Mouse (Mus musculus): Measurements from ENCODE around the gene Naxd. TPM values are rescaled to one million over a fixed set of nuclear protein-coding genes. Genes with fewer than 3 reads are reported as not detected.

Naxd gene
- polyA plus RNA-seq, 1 experiment from 2014 or later, result 88.0 TPM

Other genes with a start within 250 kb of the Naxd start
- gene Col4a2, start 184.7 kb upstream of the Naxd start, polyA plus RNA-seq (2014; fragmentation: Nextera tagmentation; extraction: Ambion mirVana), result 26.7 and 30.3 TPM in 2 replicates
- gene Col4a1, start 184.7 kb upstream of the Naxd start, polyA plus RNA-seq (2014; fragmentation: Nextera tagmentation; extraction: Ambion mirVana), result 93.6 and 114 TPM in 2 replicates
- 0.79 and 1.7 TPM in 2 replicates for gene Rab20, start 18.8 kb upstream of the Naxd start, polyA plus RNA-seq (2014; fragmentation: Nextera tagmentation; extraction: Ambion mirVana)
- gene Cars2, start 53.3 kb downstream of the Naxd start, polyA plus RNA-seq (2014; fragmentation: Nextera tagmentation; extraction: Ambion mirVana), result 15.7 and 18.6 TPM in 2 replicates
- 40.1 and 42.7 TPM in 2 replicates for gene Ing1, start 58.1 kb downstream of the Naxd start, polyA plus RNA-seq (2014; fragmentation: Nextera tagmentation; extraction: Ambion mirVana)
- gene Ankrd10, start 138.3 kb downstream of the Naxd start, polyA plus RNA-seq (2014; fragmentation: Nextera tagmentation; extraction: Ambion mirVana), result 87.0 and 92.0 TPM in 2 replicates
- gene 1700016D06Rik, start 203.6 kb downstream of the Naxd start, polyA plus RNA-seq (2014; fragmentation: Nextera tagmentation; extraction: Ambion mirVana), result not detected in 2 replicates
- gene Arhgef7, start 230.2 kb downstream of the Naxd start, polyA plus RNA-seq (2014; fragmentation: Nextera tagmentation; extraction: Ambion mirVana), result 43.3 and 45.5 TPM in 2 replicates